Mouse (Mus musculus) liver, embryonic 14.5 days (tissue): ENCODE measurements around the gene Actn4. TPM values are rescaled to one million over a fixed set of nuclear protein-coding genes. Genes with fewer than 3 reads are reported as not detected.

Experiments used
- ATAC-seq: fragments of 200-750 bp; cut with Nextera tagmentation; 2 replicates; pipeline ENCODE4 v1.8.0; 2017; ENCODE audit warnings: moderate number of reproducible peaks, mild to moderate bottlenecking, moderate library complexity; ENCODE audit not compliant: insufficient read depth
- DNase-seq, 3 experiments: peaks; one replicate each; pipeline ENCODE4 v3.0.0-alpha.2; 2012 to 2013; ENCODE audit warnings: low read depth in 3 of 3, low spot score in 3 of 3
- H3K27ac ChIP-seq: fragments of 300-500 bp; sonication (generic); 2 replicates; pipeline ENCODE4 v1.5.1; 2014; ENCODE audit warnings: moderate library complexity, mild to moderate bottlenecking, control low read depth, inconsistent platforms
- H3K27me3 ChIP-seq: fragments of 300-500 bp; sonication (generic); 2 replicates; pipeline ENCODE4 v1.6.1; 2014; ENCODE audit warnings: mild to moderate bottlenecking, low read length, moderate library complexity; ENCODE audit not compliant: control insufficient read depth, insufficient read depth
- H3K36me3 ChIP-seq: fragments of 300-500 bp; sonication (generic); replicated peaks from 2 replicates; pipeline ENCODE4 v1.6.1; 2014; ENCODE audit warnings: low read depth; ENCODE audit not compliant: control insufficient read depth, insufficient read depth
- H3K4me1 ChIP-seq, 2 experiments: fragments of 200-500 bp in 1 of 2; fragments of 300-500 bp in 1 of 2; sonication (generic) in 1 of 2; replicated peaks; 2 replicates each; pipeline ENCODE4 v1.6.1; 2012 to 2014; ENCODE audit warnings: antibody characterized with exemption in 1 of 2, inconsistent platforms in 1 of 2, low read length in 1 of 2; ENCODE audit not compliant: control insufficient read depth in 2 of 2, insufficient read depth in 2 of 2
- H3K4me2 ChIP-seq: fragments of 300-500 bp; sonication (generic); 2 replicates; pipeline ENCODE4 v1.6.1; 2014; ENCODE audit warnings: low read depth, mild to moderate bottlenecking, control low read depth, moderate library complexity
- H3K4me3 ChIP-seq, 2 experiments: fragments of 200-500 bp in 1 of 2; fragments of 300-500 bp in 1 of 2; sonication (generic) in 1 of 2; 2 replicates each; pipeline ENCODE4 v1.5.1; 2012 to 2014; ENCODE audit warnings: low read depth in 2 of 2, low read length in 2 of 2, mild to moderate bottlenecking in 2 of 2, control low read depth in 1 of 2, inconsistent platforms in 1 of 2, moderate library complexity in 1 of 2; ENCODE audit not compliant: insufficient read depth in 1 of 2
- H3K9ac ChIP-seq: fragments of 300-500 bp; sonication (generic); replicated peaks from 2 replicates; pipeline ENCODE4 v1.6.1; 2014; ENCODE audit warnings: mild to moderate bottlenecking, control low read depth, moderate library complexity
- H3K9me3 ChIP-seq: fragments of 300-500 bp; sonication (generic); 2 replicates; pipeline ENCODE4 v1.6.1; 2016; ENCODE audit warnings: low read length, mixed read lengths; ENCODE audit not compliant: control insufficient read depth
- CTCF ChIP-seq: IDR thresholded peaks from 2 replicates; pipeline ENCODE4 v1.5.1; 2016; ENCODE audit warnings: antibody characterized with exemption, low read depth, control low read depth
- EP300 ChIP-seq: IDR thresholded peaks from 2 replicates; pipeline ENCODE4 v1.6.1; 2016; ENCODE audit warnings: antibody characterized with exemption, low read depth
- WGBS: fragments of 180-500 bp; shearing (Covaris S2); extraction: QIAGEN DNeasy Blood & Tissue Kit; methylation state at CpG from one replicate; pipeline ENCODE4 v1.1.7; 2014; ENCODE audit not compliant: insufficient replicate concordance; 5-methylcytosine and 5-hydroxymethylcytosine counted together
- polyA plus RNA-seq, 2 experiments: library from polyadenylated mRNA; depleted of rRNA in 1 of 2; stranded (reverse) in 1 of 2; unstranded in 1 of 2; fragments of >200 nt; fragmentation: Nextera tagmentation in 1 of 2; extraction: Ambion mirVana in 1 of 2; gene quantifications; 2 replicates each; pipeline versions ENCODE4 v1.2.1 to v1.2.3; 2012 to 2014

The Actn4 gene
- polyA plus RNA-seq, 2 experiments, result 80.4 to 94.5 TPM

DNA sequence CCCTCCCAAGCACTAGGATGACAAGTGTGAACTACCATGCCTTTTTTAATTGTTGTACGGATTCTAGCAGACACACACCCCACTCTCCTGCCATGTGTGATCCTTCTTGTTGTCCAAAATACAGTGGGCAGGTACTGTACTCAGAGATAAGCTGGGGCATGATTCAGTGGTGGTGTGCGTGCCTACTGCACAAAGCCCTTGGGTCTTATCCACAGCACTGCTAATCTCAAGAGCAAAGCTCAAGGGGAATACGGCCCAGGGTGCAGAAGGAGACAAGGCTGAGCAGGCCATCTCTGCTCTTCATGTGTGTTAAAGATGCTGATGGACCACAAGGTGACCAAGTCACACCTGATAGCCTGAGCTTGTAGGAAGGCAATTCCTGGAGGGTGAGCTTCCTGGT is 41.0 kb downstream of the Actn4 start:
- Histone ChIP-seq H3K4me3 (no peak overlapping the region), H3K9ac (no peak overlapping the region), H3K27ac (no peak overlapping the region; the same call in 1 of the 2 replicates), H3K4me2 (no peak overlapping the region), H3K4me1 (peaks cover 16 to 78% of the 10 kb centered on the region in 2 experiments), H3K27me3 (no peaks in the 10 kb centered on the region), H3K36me3 (peaks cover 20% of the 10 kb centered on the region), H3K9me3 (no peaks in the 10 kb centered on the region)
- ATAC-seq (peak; percentile 36; the same call in 1 of the 2 replicates), DNase-seq (no peak)
- TF ChIP-seq EP300 (no peak), CTCF (no peak)
- 17% methylated on average over 3 of the region's 3 CpGs for WGBS

DNA sequence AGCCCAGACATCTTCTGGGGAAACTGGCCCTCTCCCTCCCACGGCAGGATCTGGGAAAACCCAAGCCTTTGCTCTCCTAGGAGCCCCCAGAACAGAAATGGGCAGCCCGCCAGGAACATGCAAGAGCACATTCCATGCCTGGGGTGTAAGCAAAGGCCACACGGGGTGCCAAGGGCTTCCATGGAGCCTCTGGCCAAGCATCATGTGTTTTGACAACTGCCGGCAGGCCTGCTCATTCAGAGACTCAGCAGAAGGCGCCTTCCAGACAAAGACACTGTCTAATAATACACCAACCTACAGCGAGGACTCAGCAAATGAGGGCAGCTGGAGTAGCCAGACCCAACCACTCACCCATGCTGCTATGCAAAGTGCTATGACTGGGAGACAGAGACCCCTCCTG is 42.3 kb downstream of the Actn4 start:
- peaks cover 34% of the 10 kb centered on the region for H3K36me3 ChIP-seq
- no peak overlapping the region for H3K4me2 ChIP-seq
- H3K9me3 ChIP-seq, result no peaks in the 10 kb centered on the region
- WGBS, result 59% methylated on average over 6 of the region's 6 CpGs
- DNase-seq (no peak), ATAC-seq (no peak)
- no peaks in the 10 kb centered on the region for H3K27me3 ChIP-seq
- peaks cover 16 to 65% of the 10 kb centered on the region in 2 experiments for H3K4me1 ChIP-seq
- TF ChIP-seq EP300 (no peak), CTCF (no peak)
- no peak overlapping the region for H3K27ac ChIP-seq
- no peak overlapping the region for H3K4me3 ChIP-seq
- no peak overlapping the region for H3K9ac ChIP-seq

DNA sequence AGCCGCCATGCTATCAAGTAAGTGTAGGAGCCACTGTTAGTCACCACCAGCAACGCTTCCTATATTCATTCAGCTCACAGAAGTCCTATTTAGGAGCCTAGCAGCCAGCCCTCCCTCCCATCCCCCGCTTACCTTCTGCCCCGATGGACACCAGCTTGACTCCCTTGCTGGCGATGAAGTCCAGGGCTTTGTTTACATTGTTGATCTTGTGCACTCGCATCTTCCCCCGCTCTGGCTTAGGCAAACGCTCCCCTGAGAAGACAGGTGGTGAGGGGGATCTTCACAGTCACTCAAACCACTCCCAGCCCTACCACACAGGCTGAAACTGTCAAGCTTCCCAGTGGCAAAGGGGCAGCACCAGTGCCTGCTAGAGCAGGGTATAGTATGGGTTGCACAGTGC is 43.6 kb downstream of the Actn4 start:
- peaks cover 45% of the 10 kb centered on the region for H3K36me3 ChIP-seq
- DNase-seq, result no peak
- no peak for ATAC-seq
- 87% methylated on average over 8 of the region's 8 CpGs for WGBS
- H3K4me3 ChIP-seq, result no peak overlapping the region
- H3K27ac ChIP-seq, result no peak overlapping the region
- no peaks in the 10 kb centered on the region for H3K27me3 ChIP-seq
- H3K9me3 ChIP-seq, result no peaks in the 10 kb centered on the region
- H3K4me1 ChIP-seq, result peaks cover 11 to 53% of the 10 kb centered on the region in 2 experiments
- H3K9ac ChIP-seq, result no peak overlapping the region
- no peak for TF ChIP-seq CTCF
- TF ChIP-seq EP300, result no peak
- H3K4me2 ChIP-seq, result no peak overlapping the region

DNA sequence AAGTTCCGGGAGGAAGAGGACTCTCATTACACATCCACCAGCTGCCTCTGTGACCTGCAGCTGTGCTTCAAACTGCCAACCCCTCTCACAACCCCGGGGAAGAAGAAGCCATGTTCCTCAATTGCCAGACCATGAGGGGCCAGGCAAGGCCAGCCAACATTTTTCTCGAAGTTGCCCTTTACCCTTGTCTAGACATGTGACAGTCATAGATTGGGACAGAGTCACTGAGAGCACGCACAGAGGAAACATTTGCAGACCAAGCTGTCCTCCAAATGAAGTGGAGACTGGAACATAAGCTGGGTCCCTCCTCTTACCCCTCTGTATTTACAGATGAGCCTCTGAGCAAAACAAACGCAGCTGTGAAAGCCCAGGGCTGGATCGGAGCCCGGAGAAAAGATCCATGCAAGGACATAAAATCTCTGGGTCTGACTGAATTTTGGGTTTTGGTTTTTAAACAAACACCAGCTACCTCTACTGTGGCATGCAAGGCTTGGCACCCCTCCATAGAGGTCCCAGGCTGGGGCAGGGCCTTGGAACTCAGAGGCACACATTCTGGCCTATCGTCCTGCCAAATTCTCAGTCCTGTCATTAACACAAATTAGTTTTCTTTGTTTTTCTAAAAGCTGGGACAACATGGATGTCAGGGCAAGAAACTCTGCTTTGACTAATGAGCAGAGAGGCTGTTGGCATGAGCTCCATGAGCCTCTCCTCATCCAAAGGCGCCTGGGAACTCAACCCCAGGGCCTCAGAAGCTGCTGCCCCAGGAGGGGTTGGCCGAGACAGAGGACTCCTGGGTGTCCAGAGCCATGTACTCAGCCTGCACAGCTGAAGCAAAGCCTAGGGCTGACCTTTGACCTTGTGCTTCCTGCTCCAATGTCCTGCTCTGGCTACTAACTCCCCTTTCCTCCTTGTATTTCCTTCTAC is 44.4 kb downstream of the Actn4 start:
- TF ChIP-seq EP300 (no peak), CTCF (no peak)
- peaks cover 52% of the 10 kb centered on the region for H3K36me3 ChIP-seq
- no peak overlapping the region for H3K4me3 ChIP-seq
- no peak overlapping the region for H3K27ac ChIP-seq
- DNase-seq (no peak), ATAC-seq (peak; percentile 22)
- H3K4me2 ChIP-seq, result no peak overlapping the region
- WGBS, result 72% methylated on average over 10 of the region's 10 CpGs
- no peaks in the 10 kb centered on the region for H3K9me3 ChIP-seq
- H3K4me1 ChIP-seq, result peaks cover 11 to 49% of the 10 kb centered on the region in 2 experiments; a peak in 3 of 4 replicates
- H3K9ac ChIP-seq, result no peak overlapping the region
- no peaks in the 10 kb centered on the region for H3K27me3 ChIP-seq

DNA sequence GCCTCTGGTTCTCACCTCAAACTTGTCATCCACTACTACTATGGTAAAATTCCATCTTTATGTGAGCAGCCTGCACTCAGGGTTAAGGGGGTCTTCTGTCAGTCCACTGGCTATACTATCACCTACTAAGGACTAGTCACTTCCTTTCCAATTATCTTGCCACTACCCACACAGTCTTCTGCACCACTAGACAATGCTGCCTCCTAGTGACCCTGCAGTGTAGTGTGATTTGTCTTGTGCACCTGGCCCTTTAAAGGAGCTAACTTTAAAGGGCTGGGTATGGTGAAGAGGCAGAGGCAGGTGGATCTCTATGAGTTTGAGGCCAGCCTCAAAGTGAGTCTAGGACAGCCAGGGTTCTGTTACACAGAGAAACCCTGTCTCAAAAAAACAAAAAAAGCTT is 45.6 kb downstream of the Actn4 start:
- Histone ChIP-seq H3K4me1 (peaks cover 6 to 38% of the 10 kb centered on the region in 2 experiments; a peak in 3 of 4 replicates), H3K27me3 (no peaks in the 10 kb centered on the region), H3K9me3 (no peaks in the 10 kb centered on the region), H3K27ac (no peak overlapping the region), H3K4me3 (no peak overlapping the region), H3K9ac (no peak overlapping the region), H3K4me2 (no peak overlapping the region), H3K36me3 (peaks cover 65% of the 10 kb centered on the region)
- ATAC-seq (no peak), DNase-seq (no peak)
- peak; percentile 63 for TF ChIP-seq CTCF
- no peak for TF ChIP-seq EP300
